Mouse (Mus musculus) kidney, adult 2 months (tissue): ENCODE measurements around the gene Myo7a.

Experiments used
- CTCF ChIP-seq: fragments of 200-500 bp; conservative IDR thresholded peaks from 2 replicates; pipeline ENCODE4 v1.5.1; 2011; ENCODE audit warnings: low read depth, mild to moderate bottlenecking, control low read depth, low read length, moderate library complexity, mixed read lengths; ENCODE audit not compliant: insufficient read depth, insufficient read length
- POLR2A ChIP-seq: fragments of 200-500 bp; IDR thresholded peaks from one replicate; pipeline ENCODE4 v1.6.1; 2011; ENCODE audit warnings: low read depth, low read length, control low read depth

- peak; percentile 94 for TF ChIP-seq CTCF
- TF ChIP-seq POLR2A = no peak
Observed at GRCm38 (mm10) chr7:98155546-98156279, 36.4 kb upstream of the Myo7a start.
